Mouse (Mus musculus): ENCODE results near the gene Sox8. TPM values are rescaled to one million over a fixed set of nuclear protein-coding genes. Genes with fewer than 3 reads are reported as not detected.
A peak's percentile ranks its signal among the peaks of the same experiment; 100 is the strongest.

Gene Sox8
- total RNA-seq, 2 experiments from 2014 or later, result 0.56 to 0.67 TPM

DNA sequence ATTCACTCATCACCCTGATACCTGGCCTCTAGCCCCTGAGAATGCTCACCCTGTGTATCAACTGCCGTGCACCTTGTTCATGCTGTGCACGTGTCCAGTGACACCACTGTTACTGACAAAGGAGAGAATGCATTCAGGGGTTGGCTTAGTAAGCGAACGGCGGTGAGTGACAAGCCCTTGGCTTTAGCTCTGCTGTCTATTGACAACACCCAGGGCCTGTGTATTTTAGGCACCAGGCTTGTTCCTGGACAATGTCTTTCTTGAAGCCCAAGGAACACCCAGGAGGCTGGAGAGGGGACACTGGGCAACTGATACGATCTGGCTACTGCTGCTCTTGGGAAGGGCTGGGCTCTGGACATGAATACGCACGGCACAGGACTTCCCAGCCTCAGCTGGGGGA, 11.6 kb upstream of the Sox8 start:
- no peak for DNase-seq
- intact Hi-C loops (cut with DNase I), result no loop called here

DNA sequence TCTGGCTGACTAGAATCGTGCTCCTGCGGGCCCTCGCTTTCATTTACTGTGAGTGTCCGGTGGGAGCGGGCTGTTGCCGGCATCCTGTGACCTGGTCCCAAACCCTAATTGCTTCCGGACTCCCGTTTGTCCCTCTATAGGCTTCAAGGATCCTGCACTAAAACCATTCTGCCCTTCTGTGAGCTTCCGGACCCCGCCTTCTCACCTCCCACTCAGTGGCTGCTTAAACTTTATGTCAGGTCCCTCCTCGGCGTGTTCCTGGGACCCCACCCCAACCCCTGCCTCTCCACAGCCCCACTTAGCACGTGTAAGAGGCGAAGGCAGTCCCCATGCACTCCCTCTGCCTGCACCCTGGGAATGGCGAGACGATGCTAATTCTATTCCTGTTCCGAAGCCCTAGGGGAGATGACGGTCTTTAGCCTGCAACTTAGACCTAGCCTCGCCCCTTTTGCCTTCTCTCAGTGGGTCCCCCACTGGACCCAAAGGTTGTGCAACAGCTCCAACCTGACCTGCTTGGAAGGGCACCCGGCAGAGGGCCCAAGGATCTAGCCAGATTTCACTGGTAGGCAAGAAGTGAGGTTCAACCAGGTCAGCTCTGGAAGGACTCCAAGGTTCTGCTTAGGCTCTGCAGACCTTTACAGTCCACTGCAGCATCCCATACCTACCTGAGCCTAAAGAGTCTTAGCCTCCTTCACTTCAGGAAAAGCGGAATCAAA, 9.0 kb upstream of the Sox8 start:
- intact Hi-C loops (cut with DNase I), result loop anchor here (5.0 kb wide), 1 partner anchor 223 kb away; no protein-coding TSS in a partner anchor
- no peak for DNase-seq

DNA sequence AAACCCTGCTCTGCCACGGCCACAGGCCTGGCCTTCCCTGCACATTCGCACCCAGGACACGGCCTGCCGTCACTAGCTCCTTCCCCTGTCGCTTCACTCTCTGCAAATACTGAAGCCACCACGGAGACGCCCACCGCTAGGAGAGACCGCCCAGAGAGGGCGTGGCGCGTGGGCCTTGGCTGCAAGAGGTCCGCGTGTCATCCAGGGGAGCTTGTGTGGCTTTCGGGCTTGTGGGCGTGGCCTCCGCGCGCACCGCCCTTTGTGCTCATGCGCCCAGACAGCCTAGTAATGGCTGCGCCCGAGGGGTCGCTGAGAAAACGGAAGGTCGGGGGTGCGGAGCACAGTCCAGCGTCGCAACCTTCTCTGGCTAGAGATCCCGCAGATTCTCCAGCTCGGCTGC, 8.4 kb upstream of the Sox8 start, which contains the start of gene Lmf1:
Gene Lmf1, plus strand, starts transcription at position 166 of the 400 bp plus-strand sequence.
- intact Hi-C loops (cut with DNase I), result loop anchor here (5.0 kb wide), 1 partner anchor 223 kb away; no protein-coding TSS in a partner anchor
- DNase-seq, result peak; percentile 97

DNA sequence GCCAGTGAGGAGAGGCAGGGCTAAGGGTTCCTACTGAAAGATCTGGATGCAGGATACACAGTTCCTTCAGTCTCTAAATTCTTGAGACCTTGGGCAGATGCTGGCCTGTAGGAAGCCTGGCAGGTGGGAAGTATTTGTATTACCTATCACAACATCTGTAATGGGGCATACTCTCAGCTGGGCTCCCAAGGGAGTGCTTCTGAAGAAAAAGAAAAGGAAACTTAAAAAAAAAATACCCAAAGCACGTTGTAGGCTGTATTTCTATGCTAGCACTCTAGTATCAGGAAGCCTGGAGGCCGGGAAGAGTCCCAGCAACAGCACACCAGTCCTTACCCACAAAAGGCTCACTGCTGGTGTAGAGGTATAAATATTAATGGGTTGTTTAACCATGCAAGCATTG, 7.2 kb upstream of the Sox8 start:
- intact Hi-C loops (cut with DNase I), result loop anchor here (5.0 kb wide), 1 partner anchor 225 kb away; no protein-coding TSS in a partner anchor
- no peak for DNase-seq

DNA sequence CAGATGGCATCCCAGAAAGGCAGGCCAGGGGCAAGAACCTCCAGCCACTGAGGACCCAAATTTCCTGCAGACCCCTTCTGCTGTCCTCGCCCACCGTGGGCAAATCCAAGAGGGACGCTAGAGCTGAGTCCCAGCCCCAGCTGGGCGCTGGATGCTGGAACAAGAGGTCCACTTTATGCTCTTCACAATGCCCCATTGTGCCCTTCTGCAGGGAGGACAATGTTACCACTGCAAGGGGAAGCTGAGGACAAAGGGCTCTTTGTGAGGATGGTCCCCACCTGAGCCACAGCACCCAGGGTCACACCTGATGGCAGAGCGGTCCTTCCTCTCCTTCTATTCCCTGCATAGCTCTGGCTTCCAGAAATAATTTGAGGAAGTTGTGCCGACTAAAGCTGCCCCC, 6.8 kb upstream of the Sox8 start:
- intact Hi-C loops (cut with DNase I), result loop anchor here (5.0 kb wide), 1 partner anchor 225 kb away; no protein-coding TSS in a partner anchor
- DNase-seq, result no peak

DNA sequence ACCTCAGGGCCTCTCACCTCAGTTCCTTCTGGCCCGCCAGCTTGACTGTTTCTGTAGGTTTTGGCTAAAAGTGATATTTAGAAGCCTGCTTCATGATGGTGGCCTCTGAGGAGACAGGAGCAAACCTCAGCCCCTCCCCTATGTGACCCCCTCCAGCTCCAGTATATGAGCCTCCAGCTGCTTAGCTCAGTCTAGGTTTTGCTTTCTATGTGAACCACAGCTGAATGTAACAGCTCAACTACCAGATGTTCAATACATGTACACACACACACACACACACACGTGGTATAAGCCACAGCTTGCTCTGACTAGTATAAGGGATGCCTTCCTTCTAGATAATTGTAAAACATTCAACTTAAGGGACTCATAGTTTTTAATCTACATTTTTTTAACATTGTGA, 5.5 kb upstream of the Sox8 start:
- no peak for DNase-seq
- intact Hi-C loops (cut with DNase I), result loop anchor here (5.0 kb wide), 1 partner anchor 226 kb away; no protein-coding TSS in a partner anchor

DNA sequence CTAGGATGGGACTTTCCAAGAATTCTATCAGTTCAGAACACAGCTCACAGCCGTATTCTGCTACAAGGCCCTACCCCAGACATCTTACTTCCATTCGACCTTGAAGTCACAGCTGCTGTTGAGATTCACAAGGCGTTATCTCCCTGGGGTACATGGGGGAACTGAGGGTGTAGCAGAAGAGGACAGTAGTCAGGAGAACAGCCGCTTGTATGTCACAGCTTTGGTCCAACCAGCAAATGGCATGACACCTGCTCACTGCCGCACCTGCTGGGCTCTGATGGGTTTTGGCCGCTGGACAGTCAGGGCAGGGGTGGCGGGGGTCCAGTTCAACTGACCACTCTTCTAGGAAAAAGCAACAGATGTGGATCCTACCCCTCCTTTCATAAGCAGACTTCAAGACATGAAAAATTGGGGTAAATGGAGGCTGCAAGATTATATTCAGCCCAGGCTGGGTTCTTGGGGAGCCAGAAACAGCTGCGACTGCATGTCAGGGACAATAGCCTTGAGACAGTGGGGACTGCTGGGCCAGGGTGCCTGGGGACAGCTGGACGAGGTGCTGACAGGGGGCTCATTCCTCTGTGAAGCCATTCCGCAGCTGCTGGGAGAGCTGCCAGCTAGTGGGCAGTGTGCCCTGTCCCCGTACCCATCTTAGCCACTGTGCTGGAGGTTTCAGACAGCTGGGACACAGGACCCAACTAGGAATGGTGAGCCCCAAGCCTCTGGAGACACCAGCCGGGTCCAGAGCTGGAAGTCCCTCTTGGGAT, 4.9 kb upstream of the Sox8 start:
- peak; percentile 40 to 70 for DNase-seq

DNA sequence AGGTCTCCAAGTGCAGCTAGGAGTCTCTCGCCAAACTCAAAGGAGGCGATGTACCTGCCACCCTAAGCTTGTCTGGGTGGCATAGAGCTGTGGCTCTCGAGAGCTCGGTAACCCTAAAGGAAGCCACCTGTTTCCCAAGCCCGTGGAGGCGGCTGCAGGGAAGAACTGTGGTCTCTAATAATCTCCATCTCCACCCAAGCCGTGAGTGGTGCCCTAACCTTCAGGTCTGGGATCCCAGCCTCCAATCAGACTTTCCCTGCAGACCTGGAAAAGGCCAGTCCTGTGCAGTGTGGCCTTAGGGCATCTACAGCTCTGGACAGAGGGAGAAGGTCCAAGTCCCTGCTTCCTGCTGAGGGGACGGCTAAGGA, 951 bp upstream of the Sox8 start:
- no peak for DNase-seq
- intact Hi-C loops (cut with DNase I), result no loop called here

More for the DNA sequence above, 4.9 kb upstream of the Sox8 start:
- intact Hi-C loops (cut with DNase I), result loop anchor here (5.0 kb wide), 1 partner anchor 227 kb away; no protein-coding TSS in a partner anchor

DNA sequence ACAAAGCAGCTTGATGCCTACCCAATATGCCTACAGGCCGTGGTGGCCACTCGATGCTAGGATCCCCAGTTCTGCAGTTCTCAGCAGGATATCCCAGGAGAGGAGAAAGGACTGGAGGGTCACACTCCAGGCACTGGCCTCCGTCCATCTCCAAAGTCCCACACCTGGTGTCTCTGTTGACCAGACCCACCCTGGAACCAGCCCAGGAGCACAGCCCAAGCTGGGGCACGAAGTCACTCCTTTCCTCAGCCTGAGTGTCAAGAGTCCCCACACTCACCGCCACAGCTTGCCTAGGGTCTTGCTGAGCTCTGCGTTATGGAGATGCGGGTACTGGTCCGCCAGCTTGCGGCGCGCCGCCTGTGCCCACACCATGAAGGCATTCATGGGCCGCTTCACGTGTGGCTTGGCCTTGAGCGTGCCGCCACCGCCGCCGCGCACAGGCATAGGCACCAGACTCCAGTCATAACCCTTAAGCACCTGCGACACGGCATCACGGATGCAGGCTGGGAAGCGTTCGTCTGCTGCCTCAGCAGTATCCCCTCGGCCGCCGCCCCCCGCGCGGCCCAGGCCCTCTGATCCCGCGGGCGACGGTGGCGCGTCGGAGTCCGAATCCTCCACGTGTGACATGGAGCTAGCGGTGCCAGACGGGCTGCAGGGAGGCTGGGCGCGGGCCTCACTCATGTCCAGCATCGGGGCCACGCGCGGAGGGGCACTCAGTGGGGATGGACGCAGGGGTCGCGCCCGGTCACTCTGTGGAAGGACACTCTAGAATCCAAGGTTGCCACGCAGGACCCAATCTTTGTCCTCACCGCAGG, 446 bp downstream of the Sox8 start:
- no peak for DNase-seq
- intact Hi-C loops (cut with DNase I), result loop anchor here (2.0 kb wide), 1 partner anchor 127 kb away; no protein-coding TSS in a partner anchor

DNA sequence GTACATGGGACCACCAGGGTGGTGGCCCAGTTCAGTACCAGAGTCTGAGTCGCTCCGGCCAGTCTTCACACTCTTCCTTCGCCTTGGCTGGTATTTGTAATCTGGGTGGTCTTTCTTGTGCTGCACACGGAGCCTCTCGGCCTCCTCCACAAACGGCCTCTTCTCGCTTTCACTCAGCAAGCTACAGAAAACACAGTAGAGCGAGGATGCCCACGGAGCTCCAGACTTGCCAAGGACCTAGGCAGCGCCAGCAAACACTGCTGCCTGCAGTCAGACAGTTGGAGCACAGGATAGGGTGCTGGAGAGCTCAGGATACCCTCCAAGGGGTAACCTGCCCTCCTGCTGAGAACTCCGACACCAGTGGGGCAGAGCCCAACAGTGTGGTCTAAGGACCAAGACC, 1.6 kb downstream of the Sox8 start:
- no peak for DNase-seq
- intact Hi-C loops (cut with DNase I), result loop anchor here (2.0 kb wide), 1 partner anchor 128 kb away; no protein-coding TSS in a partner anchor

DNA sequence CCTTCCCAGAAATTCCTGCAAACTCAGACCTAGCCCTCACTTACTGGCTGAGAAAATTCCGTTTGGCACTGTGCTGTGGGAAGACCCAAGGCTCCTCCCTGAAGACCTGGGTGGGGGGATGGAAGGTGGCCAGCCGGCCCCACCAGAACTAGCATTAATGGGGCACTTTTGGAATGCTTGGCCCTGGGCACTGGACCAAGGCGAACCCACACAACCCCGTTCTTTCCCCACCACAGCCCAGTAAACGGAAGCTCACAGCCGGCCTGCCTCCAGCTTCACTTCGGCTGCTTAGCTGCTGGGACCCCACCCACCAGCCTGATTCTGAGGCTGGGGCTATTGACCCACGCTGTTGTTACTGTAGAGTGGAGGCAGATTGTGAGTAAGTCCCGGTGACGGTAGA, 2.3 kb downstream of the Sox8 start:
- no peak for DNase-seq
- intact Hi-C loops (cut with DNase I), result loop anchor here (2.0 kb wide), 1 partner anchor 129 kb away; no protein-coding TSS in a partner anchor

DNA sequence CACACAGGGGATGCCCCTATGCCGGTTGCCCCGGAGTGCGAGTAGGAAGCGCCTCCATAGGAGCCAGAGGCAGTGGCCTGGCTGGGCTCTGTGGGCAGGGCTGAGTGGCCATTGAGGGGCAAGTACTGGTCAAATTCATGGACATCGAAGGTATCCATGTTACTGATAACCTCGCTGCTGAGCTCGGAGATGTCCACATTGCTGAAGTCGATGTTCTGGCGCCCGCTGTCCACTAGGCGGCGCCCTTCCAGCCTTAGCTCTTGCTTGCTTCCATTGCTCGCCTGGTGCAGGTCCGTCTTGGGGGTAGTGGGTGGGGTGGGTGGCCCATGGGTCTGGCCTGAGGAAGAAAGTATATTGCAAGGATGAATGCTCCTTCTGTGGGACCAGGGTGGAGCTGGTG, 2.7 kb downstream of the Sox8 start:
- intact Hi-C loops (cut with DNase I), result loop anchor here (2.0 kb wide), 1 partner anchor 129 kb away; no protein-coding TSS in a partner anchor
- peak; percentile 67 to 78 for DNase-seq

DNA sequence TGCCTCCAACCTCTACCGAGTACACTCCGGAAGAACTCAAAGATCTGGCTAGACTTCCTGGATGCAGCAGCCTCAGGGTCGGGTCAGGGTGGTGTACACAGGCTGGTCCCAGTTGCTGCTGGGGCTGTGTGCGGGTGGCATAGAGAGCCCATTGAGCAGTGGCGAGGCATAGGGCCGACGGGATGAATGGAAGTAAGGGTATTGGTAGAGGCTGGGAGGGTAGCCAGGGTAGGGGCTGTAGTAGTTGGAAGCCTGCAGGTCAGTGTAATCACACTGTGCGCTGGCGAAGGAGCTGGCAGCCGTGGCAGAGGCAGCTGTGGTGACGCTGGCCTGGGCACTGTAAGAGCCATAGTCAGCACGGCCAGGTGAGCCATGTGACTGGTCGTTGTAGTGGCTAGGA, 3.2 kb downstream of the Sox8 start:
- DNase-seq, result no peak
- intact Hi-C loops (cut with DNase I), result no loop called here

DNA sequence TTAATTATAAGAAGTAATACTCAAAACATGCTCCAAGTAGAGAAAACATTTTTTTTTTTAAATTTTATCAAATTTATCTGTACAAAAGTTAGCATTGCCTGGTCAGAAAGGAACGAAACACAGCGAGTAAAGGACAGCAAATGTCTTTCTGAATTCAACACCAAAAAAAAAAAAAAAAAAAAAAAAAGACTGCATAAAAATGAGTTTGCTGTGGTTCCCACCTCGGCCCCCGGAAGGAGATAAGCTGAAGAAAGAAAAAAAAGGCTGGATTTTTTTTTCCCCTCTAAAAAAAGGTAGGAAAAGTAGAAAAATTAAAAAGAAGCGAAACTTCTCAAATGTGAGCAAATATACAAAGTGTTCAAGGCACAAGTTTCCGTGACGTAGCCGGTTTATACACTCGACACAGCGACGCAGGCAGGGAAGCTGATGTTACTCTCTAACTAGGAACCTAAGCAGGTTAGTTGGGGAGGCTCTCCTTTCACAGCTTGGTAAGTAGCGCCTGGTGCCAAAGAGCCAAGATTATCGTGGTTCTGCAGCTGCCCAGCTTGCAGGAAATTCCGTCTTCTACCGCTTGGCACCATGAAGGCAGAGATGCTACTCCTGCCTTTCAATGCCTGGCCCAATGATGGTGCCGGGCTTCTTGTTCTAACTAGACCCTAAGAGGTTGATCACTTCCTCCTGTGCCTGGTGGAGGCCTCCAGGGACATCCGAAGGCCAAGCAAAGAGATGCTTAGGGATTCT, 4.5 kb downstream of the Sox8 start:
- intact Hi-C loops (cut with DNase I), result no loop called here

DNA sequence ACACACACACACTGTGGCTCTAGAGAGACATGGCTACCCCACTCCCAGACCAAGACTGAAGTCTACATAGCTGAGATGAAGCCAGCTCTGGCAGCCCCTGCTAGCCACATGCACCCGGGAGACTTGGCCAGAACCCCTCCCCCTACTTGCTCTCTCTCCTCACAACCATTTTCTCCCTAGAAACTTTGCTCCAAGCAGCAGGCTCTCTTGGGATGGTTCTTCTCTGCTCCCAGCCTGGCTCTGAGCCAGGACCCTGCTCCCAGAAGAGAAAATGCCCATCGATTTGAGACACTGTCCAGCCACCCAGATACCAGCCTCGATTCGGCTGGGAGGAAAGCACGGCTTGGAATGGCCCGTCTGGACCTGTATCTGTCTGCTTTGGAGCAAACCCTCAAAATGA, 5.2 kb downstream of the Sox8 start:
- intact Hi-C loops (cut with DNase I), result no loop called here
- peak; percentile 25 to 43 for DNase-seq

More for the DNA sequence above, 4.5 kb downstream of the Sox8 start:
- no peak for DNase-seq

DNA sequence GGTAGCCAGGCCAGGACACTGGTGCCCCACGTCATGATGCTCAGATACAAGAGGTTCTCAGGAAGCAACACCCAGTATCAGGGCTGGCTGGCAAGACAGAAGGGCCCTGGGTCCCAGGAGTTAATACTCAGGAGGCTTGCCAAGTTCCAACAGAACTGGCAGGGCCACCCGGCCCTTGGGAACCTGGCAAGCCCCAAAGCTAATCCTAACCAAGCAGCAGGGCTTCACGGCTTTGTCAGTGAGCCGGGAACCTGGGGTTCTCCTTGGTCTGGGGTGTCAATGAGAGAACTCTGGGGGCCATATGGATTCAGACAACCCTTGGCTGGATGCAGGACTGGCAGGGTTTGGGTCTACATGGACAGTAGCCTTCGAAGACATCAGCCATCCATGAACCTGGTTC, 6.0 kb downstream of the Sox8 start:
- DNase-seq, result no peak
- intact Hi-C loops (cut with DNase I), result no loop called here

DNA sequence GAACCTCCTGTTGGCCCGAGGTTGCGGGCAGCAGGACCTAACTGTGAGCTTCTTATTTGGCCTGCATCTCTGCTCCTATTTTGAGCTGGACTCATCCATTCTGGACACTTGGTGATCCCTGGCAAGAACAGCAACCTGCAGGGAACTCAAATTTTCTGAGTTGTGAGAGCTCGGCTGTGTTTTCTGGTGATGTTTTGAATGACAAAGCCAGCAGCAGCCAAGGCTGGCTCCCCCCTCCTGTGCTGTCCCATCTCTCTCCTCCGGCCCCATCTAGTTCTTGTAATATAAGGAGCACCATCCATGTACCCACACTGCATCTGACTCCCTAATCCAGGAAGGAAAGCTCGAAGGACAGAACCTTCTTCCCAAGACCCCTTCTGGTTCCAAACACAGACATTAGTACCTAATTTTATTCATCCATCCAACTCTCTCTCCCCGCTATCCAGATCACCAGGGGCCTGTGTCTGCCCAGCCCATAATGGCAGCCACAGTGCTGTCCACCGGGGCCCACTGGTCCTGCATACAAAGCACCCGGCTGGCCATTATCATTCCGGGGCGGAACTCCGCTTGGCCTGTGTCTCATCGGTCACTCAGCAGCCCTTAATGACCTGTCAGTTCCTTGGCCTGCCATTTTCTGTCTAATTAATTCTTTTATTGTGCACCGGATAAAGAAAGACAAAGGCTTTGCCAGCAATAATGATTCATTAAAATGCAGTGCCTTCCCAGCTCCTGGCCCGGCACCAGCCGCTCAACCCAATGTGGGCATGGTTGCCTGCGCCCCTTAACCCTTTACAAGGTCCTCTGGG, 9.1 kb downstream of the Sox8 start:
- intact Hi-C loops (cut with DNase I), result no loop called here

DNA sequence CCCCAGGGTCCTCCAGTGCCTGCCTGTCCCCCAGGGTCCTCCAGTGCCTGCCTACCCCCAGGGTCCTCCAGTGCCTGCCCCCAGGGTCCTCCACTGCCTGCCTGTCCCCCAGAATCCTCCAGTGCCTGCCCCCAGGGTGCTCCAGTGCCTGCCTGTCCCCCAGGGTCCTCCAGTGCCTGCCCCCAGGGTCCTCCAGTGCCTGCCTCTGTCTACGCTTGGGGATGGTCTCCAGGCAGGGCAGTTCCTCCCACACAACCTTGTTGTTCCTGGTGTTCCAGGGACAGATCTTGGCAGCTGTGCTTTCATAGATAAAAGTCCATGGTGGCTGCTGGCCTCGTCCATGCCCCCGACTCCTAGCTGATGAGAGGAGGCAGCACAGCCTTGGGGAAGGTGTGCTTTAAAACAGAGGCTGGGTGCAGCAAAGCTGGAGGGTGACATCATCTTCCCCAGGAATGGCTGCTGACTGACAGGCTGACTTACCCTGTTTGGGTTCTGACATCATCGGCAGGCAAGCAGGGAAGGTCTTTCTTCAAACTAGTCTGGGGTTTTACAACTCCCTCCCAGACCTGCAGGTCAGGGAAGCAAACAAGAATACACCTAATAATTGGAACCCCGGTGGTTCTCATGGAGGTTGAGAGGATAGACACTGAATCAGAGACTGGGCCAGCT, 9.8 kb downstream of the Sox8 start:
- DNase-seq, result no peak
- intact Hi-C loops (cut with DNase I), result no loop called here

More for the DNA sequence above, 9.1 kb downstream of the Sox8 start:
- DNase-seq, result no peak
